Mouse (Mus musculus): ENCODE data around the gene Maml1. TPM values are rescaled to one million over a fixed set of nuclear protein-coding genes. Genes with fewer than 3 reads are reported as not detected.

Gene Maml1
- 7.5 and 8.1 TPM in 2 replicates for polyA plus RNA-seq (2015; fragmentation: Nextera tagmentation; extraction: Ambion mirVana)

DNA sequence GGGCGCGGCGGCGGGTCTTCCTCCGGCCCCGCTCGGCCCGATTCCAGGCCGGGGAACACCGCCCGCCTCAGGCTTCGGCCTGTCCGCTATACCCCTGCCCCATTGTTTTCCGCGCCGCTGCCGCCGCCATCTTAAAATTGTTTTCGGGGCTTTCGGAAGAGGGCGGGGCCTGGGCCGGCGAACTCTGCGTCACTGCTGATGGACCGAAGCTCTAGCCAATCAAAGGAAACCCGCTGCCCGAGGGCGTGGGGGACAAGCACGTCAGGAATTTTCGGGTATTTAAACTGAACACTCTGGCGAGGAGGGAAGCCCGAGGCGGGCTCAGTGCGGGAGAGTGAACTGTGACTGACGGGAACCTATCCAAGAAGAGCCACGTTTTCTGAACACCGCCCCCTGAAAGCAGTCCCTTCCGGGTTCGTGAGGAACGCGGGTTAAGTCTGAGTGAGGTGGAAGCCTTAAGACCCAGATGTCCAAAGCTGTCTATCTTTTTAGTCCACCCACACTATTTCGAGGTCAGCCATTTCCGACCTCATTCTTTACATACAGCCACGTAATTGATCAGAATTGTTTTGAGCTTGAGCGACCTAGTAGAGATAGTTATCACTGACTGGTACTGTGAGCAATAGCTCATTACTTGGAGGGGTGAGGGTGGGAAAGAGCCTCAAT is at the start of gene Maml1:
Gene Maml1, minus strand, starts transcription at position 122 of the 666 bp plus-strand sequence.
- Histone ChIP-seq H3K27ac (peak within 1 kb of the TSS; percentile 98), H3K36me3 (peaks cover 50% of the 10 kb centered on the region), H3K4me3 (peak within 1 kb of the TSS; percentile 100), H3K4me1 (peaks cover 24% of the 10 kb centered on the region), H3K9ac (peak within 1 kb of the TSS; percentile 100), H3K9me3 (no peaks in the 10 kb centered on the region), H3K27me3 (no peaks in the 10 kb centered on the region), H3K4me2 (replicated peaks) (peak within 1 kb of the TSS; percentile 86)
- ATAC-seq (ENCODE audit: low FRiP score, low read depth) = peak; percentile 98
- under 1% methylated on average over 45 of the region's 45 CpGs for WGBS

DNA sequence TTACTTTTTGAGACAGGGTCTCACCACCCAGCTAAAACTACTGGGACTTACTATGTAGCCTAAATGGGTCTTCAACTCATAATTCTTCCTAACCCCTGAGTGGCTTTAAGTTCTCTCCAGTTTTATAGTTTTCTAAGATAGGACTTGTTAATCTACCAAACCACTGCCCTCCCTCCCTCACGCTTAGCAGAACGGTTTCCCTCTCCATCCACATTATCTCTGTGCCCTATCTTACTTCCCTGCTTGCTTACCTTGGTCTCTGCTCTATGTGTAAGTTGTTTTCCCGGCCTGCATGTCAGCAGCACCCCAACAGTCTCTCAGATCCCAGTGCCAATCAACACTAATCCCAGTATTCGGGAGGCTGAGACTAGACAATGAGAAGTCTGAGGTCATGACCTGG is 44.8 kb upstream of the Maml1 start:
- H3K9me3 ChIP-seq = no peaks in the 10 kb centered on the region
- no peak overlapping the region for H3K9ac ChIP-seq
- 75% methylated on average over 4 of the region's 4 CpGs for WGBS
- H3K4me1 ChIP-seq = no peaks in the 10 kb centered on the region
- H3K27me3 ChIP-seq = no peaks in the 10 kb centered on the region
- H3K4me2 ChIP-seq (replicated peaks) = no peak overlapping the region
- H3K27ac ChIP-seq = no peak overlapping the region
- H3K4me3 ChIP-seq = no peak overlapping the region
- no peak for ATAC-seq (ENCODE audit: low FRiP score, low read depth)
- H3K36me3 ChIP-seq = no peaks in the 10 kb centered on the region

DNA sequence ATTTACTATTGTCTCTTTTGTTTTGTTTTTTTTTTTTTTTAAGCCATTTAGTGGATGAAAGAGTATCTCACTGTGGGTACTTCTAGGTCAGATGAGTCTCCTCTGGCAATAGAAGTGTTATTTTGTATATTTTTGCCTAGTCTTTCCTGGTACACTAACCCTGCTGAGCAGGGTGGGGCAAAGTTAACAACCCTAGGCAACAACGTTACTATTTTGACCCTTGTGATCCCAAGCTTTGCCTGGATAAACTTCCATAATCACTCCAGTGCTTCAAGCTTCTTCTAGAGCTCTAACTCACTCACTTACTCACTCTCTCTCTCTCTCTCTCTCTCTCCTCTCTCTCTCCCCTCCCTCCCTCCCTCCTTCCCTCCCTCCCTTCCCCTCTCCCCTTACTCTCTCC is 44.0 kb upstream of the Maml1 start:
- no peaks in the 10 kb centered on the region for H3K27me3 ChIP-seq
- no peak overlapping the region for H3K9ac ChIP-seq
- no peak for ATAC-seq (ENCODE audit: low FRiP score, low read depth)
- H3K4me3 ChIP-seq = no peak overlapping the region
- no peaks in the 10 kb centered on the region for H3K4me1 ChIP-seq
- WGBS = 23% methylated on average over 1 of the region's 1 CpGs
- H3K36me3 ChIP-seq = no peaks in the 10 kb centered on the region
- no peaks in the 10 kb centered on the region for H3K9me3 ChIP-seq
- H3K27ac ChIP-seq = no peak overlapping the region
- H3K4me2 ChIP-seq (replicated peaks) = no peak overlapping the region

DNA sequence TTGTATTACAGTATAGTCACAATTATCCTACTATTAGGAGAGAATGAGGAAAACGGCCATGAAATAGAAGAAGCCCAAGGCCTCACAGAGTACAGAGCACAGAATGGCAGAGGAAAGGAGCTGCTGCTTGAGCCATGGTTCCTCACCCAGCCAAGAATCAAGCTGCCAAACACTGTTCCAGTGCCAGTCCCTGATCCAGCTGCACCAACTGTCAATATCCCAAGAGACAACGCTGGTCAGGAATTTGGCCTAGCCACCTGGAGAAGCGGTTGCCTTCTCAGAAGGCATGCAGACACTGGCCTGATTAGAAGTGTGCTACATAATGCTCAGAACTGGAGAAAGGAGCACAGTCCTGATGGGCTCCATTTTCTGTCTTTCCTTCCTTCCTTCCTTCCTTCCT is 41.1 kb upstream of the Maml1 start:
- H3K9me3 ChIP-seq = no peaks in the 10 kb centered on the region
- no peak overlapping the region for H3K27ac ChIP-seq
- ATAC-seq (ENCODE audit: low FRiP score, low read depth) = no peak
- H3K4me2 ChIP-seq (replicated peaks) = no peak overlapping the region
- H3K27me3 ChIP-seq = no peaks in the 10 kb centered on the region
- no peaks in the 10 kb centered on the region for H3K4me1 ChIP-seq
- H3K36me3 ChIP-seq = peaks cover 4% of the 10 kb centered on the region; the same call in 1 of the 2 replicates
- no peak overlapping the region for H3K4me3 ChIP-seq
- H3K9ac ChIP-seq = no peak overlapping the region
- WGBS = 86% methylated on average over 3 of the region's 3 CpGs

DNA sequence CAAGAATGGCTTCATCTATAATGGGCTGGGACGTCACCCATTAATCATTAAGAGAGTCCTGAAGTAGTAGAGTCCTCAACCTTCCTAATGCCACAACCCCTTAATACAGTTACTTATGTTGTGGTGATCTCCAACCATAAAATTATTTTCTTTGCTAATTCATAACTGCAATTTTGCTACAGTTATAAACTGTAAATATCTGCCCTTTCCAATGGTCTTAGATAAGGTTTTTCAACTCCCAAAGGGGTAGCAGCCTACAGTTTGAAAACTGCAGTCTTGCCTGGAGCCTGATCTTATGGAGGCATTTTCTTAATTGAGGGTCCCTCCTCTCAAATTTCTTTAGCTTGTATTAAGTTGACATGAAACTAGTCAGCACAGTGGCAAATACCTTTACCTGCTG is 37.3 kb upstream of the Maml1 start:
- H3K27me3 ChIP-seq = no peaks in the 10 kb centered on the region
- no peak for ATAC-seq (ENCODE audit: low FRiP score, low read depth)

DNA sequence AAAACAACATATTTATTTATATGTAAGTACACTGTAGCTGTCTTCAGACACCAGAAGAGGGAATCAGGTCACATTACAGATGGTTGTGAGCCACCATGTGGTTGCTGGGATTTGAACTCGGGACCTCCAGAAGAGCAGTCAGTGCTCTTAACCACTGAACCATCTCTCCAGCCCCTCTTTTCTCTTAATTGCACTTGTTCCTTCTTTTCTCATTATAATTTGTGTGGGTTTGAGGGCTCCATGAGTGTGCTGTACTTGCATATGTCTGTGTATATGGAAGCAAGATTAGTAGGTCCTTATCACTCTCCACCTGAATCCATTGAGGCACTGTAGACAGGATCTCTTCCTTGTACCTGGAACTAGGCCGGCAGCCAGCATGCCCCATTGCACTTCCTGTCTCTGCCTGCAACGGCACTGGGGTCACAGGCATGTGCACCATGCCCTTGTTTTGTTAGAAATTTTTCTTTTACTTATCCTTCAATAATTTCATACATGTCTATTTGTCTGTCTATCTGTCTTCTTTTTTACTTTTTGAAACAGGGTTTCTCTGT is 36.0 kb upstream of the Maml1 start:
- Histone ChIP-seq H3K4me3 (no peak overlapping the region), H3K4me1 (peaks cover 20% of the 10 kb centered on the region), H3K4me2 (replicated peaks) (no peak overlapping the region), H3K36me3 (peaks cover 5% of the 10 kb centered on the region; the same call in 1 of the 2 replicates), H3K27ac (no peak overlapping the region), H3K9ac (no peak overlapping the region), H3K27me3 (no peaks in the 10 kb centered on the region), H3K9me3 (no peaks in the 10 kb centered on the region)
- 91% methylated on average over 3 of the region's 3 CpGs for WGBS
- no peak for ATAC-seq (ENCODE audit: low FRiP score, low read depth)

More for the DNA sequence above, 37.3 kb upstream of the Maml1 start:
- WGBS = 93% methylated on average over 1 of the region's 1 CpGs
- H3K9me3 ChIP-seq = no peaks in the 10 kb centered on the region
- no peak overlapping the region for H3K9ac ChIP-seq
- H3K4me1 ChIP-seq = peaks cover 8% of the 10 kb centered on the region
- no peak overlapping the region for H3K4me3 ChIP-seq
- H3K4me2 ChIP-seq (replicated peaks) = no peak overlapping the region
- no peak overlapping the region for H3K27ac ChIP-seq
- peaks cover 5% of the 10 kb centered on the region; the same call in 1 of the 2 replicates for H3K36me3 ChIP-seq

DNA sequence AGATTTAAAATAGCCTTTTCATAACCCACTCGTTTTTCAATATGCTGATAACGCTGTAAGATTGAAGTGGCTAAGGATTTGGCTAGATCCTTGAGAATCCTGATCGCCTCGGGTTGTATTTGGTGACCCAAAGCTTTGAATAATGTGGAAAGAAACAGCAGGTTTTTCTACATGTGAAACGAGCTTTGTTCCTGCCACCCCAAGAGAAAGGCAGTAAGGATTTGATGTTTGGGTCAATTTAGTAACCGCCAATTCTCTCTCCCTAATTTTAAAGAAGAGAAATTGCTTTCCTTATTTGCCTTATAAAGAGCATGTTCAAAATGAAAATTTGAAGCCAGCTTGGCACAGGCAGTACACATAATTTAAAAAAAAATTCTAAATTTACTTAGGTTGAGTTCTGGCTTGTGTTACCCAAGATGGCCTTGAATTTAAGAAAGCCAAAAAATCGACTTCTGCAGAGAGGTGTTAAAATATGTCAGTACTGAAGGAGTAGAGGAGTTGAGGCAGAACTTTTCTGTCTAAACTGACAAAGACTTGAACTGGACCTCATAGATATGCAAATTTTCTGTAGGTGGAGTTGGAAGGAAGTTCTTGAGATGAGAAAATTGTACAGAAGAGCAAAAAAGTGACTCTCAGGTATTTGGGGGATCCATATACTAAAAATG is 34.3 kb upstream of the Maml1 start:
- 4% methylated on average over 7 of the region's 7 CpGs for WGBS
- Histone ChIP-seq H3K4me3 (peak overlapping the region; percentile 94), H3K4me1 (peaks cover 34% of the 10 kb centered on the region), H3K36me3 (peaks cover 5% of the 10 kb centered on the region; the same call in 1 of the 2 replicates), H3K9me3 (no peaks in the 10 kb centered on the region), H3K9ac (peak overlapping the region; percentile 80), H3K27ac (peak overlapping the region; percentile 88), H3K4me2 (replicated peaks) (peak overlapping the region; percentile 72), H3K27me3 (no peaks in the 10 kb centered on the region)
- no peak for ATAC-seq (ENCODE audit: low FRiP score, low read depth)

DNA sequence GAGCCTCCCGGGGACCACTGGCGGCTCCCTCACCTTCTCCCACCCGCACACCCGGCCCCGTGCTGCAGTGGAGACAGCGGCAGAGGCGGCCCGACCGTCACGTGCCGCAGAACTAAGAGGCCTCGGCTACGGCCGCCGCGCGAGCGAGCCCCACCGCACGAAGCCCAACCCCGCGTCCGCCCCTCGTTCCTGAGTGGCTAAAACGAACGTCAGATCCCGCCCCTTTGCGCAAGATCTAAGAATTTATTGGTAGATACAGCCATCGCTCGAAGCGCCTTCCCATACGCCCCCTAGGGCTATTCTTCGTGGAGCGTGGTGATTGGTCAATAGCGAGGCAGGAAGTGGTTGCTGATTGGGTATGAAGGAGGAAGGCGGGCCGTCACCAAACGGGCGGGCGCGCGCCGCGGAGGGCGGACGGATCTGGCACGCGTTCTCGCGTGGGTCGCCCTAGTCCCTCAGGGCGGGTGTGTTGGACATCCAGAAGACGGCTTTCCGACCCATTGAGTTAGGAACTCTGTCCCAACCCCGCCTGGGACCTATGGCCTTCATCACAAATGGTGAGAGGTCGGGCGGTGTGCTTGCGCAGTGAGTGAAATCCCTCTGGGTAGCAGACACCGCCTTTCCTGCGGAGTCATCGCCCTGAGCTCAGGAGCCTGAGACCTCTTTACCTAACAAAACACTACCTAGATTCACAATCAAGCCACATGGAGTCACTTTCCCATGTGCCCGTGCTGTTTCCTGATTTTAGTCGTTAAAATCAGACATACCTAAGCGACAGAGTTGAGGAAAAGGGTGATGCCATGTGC is 33.6 kb upstream of the Maml1 start, which contains the start of gene Canx:
Gene Canx, minus strand, starts transcription at position 178 of the 806 bp plus-strand sequence.
- H3K9me3 ChIP-seq = no peaks in the 10 kb centered on the region
- H3K27me3 ChIP-seq = no peaks in the 10 kb centered on the region
- ATAC-seq (ENCODE audit: low FRiP score, low read depth) = peak; percentile 98
- WGBS = under 1% methylated on average over 63 of the region's 64 CpGs
- H3K9ac ChIP-seq = peak within 1 kb of the TSS; percentile 97
- H3K27ac ChIP-seq = peak within 1 kb of the TSS; percentile 88
- H3K4me2 ChIP-seq (replicated peaks) = peak within 1 kb of the TSS; percentile 83
- H3K36me3 ChIP-seq = peaks cover 5% of the 10 kb centered on the region; the same call in 1 of the 2 replicates
- peak within 1 kb of the TSS; percentile 94 for H3K4me3 ChIP-seq
- H3K4me1 ChIP-seq = peaks cover 34% of the 10 kb centered on the region

DNA sequence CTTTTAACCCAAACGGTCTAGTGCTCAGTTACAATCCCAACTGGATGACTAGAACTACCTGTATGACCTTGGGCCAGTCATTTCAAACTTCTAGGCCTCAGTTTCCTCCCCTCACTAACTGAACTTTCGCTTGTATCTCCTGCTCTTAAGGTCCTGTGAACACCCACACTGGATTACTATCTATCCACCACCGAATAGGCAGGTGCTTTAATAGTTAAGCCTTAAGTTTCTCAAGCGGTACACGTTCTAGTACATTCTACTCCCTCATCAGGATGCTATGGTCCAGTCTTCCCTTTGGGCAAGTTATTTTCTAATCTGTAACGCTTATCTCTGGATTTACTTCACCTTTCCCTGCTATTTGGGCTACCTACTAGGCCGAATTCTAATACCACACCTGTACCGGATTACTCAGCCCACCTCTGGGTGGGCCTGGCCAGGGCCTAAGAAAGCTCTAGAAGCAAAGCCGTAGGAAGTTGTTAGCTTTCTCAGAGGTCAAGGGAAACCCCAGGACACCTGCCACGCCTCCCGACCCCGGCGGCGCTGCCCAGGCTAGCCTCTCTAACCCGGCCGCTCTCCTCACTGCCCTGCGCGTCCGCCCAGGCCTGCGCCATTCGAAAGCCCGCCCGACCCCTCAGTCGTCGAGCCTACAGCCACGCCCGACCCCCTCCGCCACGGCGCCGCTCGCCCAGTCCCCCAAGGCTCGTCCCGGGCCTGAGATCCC is 32.8 kb upstream of the Maml1 start:
- peak overlapping the region; percentile 83 for H3K4me2 ChIP-seq (replicated peaks)
- H3K36me3 ChIP-seq = peaks cover 7% of the 10 kb centered on the region; the same call in 1 of the 2 replicates
- H3K27ac ChIP-seq = peak overlapping the region; percentile 88
- peak; percentile 76 for ATAC-seq (ENCODE audit: low FRiP score, low read depth)
- under 1% methylated on average over 34 of the region's 34 CpGs for WGBS
- H3K9me3 ChIP-seq = no peaks in the 10 kb centered on the region
- H3K4me1 ChIP-seq = peaks cover 34% of the 10 kb centered on the region
- peak overlapping the region; percentile 94 for H3K4me3 ChIP-seq
- H3K27me3 ChIP-seq = no peaks in the 10 kb centered on the region
- peak overlapping the region; percentile 97 for H3K9ac ChIP-seq

DNA sequence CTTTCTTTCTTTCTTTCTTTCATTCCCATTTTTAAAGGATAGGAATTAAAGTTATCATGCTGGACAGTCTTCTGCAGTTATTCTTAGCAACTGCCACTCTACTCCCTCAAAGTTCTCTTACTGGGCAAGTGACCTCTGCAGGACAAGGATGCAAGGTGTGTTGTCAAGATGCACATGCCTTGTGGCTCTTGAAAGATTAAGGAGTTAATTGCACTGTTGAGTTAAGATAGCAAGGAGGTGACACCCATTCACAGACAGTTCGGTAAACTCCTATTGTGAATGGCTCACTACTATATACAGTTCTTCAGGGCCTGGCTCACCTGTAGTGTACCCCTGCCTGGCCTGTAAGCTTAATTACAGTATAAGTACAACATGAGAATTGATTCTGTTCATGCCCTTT is 31.7 kb upstream of the Maml1 start:
- H3K4me3 ChIP-seq = peak overlapping the region; percentile 94
- ATAC-seq (ENCODE audit: low FRiP score, low read depth) = no peak
- H3K4me2 ChIP-seq (replicated peaks) = peak overlapping the region; percentile 83
- no peak overlapping the region for H3K27ac ChIP-seq
- peak overlapping the region; percentile 97 for H3K9ac ChIP-seq
- no peaks in the 10 kb centered on the region for H3K9me3 ChIP-seq
- WGBS = 36% methylated on average over 1 of the region's 1 CpGs
- H3K36me3 ChIP-seq = peaks cover 14% of the 10 kb centered on the region
- no peaks in the 10 kb centered on the region for H3K27me3 ChIP-seq
- peaks cover 34% of the 10 kb centered on the region for H3K4me1 ChIP-seq

DNA sequence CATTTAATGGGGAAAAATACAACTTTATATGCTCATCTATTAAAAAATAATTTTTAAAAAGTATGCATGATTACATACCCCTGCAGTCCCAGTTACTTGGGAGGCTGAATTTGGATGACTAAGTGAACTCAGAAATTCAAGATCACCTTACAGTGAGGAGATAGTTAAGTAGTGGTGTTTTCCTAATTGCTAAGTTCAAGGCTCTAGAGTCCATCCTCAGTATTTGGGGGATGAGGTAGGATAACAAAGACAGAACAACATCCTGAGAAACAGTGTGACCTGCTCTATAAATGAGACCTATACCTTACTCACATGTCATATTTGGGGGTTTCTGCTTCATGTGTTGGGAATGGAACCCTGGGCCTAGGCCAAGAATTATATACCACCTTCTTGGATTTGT is 30.2 kb upstream of the Maml1 start:
- 0 out of 2 replicates have a peak overlapping the region, but pooled peaks have one; percentile 9 for H3K4me2 ChIP-seq (replicated peaks)
- H3K27me3 ChIP-seq = no peaks in the 10 kb centered on the region
- H3K27ac ChIP-seq = no peak overlapping the region
- H3K9me3 ChIP-seq = no peaks in the 10 kb centered on the region
- ATAC-seq (ENCODE audit: low FRiP score, low read depth) = no peak
- peaks cover 34% of the 10 kb centered on the region for H3K4me1 ChIP-seq
- H3K36me3 ChIP-seq = peaks cover 10% of the 10 kb centered on the region
- H3K9ac ChIP-seq = no peak overlapping the region
- no peak overlapping the region for H3K4me3 ChIP-seq

Data from limb, embryonic 13.5 days (tissue).